Mouse (Mus musculus): ENCODE measurements around the gene Hoxb9. TPM values are rescaled to one million over a fixed set of nuclear protein-coding genes. Genes with fewer than 3 reads are reported as not detected.
A peak's percentile ranks its signal among the peaks of the same experiment; 100 is the strongest.

Gene Hoxb9
- polyA plus RNA-seq, 1 experiment = not detected

- TF ChIP-seq CEBPB (IDR thresholded peaks at IDR 0.05; ENCODE audit: low read depth) (no peak), USF1 (IDR thresholded peaks at IDR 0.05; ENCODE audit: low read depth) (no peak), MAX (IDR thresholded peaks at IDR 0.05) (no peak), MYOD1 (IDR thresholded peaks at IDR 0.05; ENCODE audit: control insufficient read depth, insufficient read length, low read depth) (no peak), FOSL1 (IDR thresholded peaks at IDR 0.05; ENCODE audit: insufficient read depth, low read length, poor library complexity, severe bottlenecking) (no peak), CTCF (IDR thresholded peaks at IDR 0.05; ENCODE audit: control insufficient read depth, insufficient read depth, insufficient read length) (no peak), MYOG (IDR thresholded peaks at IDR 0.05; ENCODE audit: control insufficient read depth, extremely low read depth, insufficient read length) (no peak)
- no peak overlapping the region for H3ac ChIP-seq (ENCODE audit: control insufficient read depth, insufficient read length, low read depth)
- H3K79me3 ChIP-seq (ENCODE audit: low read depth) = no peaks in the 10 kb centered on the region
- peaks cover 73% of the 10 kb centered on the region for H3K27me3 ChIP-seq (ENCODE audit: control insufficient read depth, insufficient read depth, insufficient read length)
- no peak overlapping the region for H3K4me3 ChIP-seq (ENCODE audit: insufficient read depth, poor library complexity, severe bottlenecking)
- H3K36me3 ChIP-seq (ENCODE audit: control insufficient read depth, insufficient read depth) = no peaks in the 10 kb centered on the region
- no peaks in the 10 kb centered on the region for H3K79me2 ChIP-seq (ENCODE audit: control insufficient read depth, insufficient read depth)
These were observed 48.0 kb downstream of the Hoxb9 start for GRCm38 (mm10) chr11:96319071-96319902.

- Histone ChIP-seq H3K79me3 (ENCODE audit: low read depth) (no peaks in the 10 kb centered on the region), H3ac (ENCODE audit: control insufficient read depth, insufficient read length, low read depth) (no peak overlapping the region), H3K36me3 (ENCODE audit: control insufficient read depth, insufficient read depth) (no peaks in the 10 kb centered on the region), H3K4me3 (ENCODE audit: insufficient read depth, poor library complexity, severe bottlenecking) (peak overlapping the region; percentile 6), H3K27me3 (ENCODE audit: control insufficient read depth, insufficient read depth, insufficient read length) (peaks cover 70% of the 10 kb centered on the region), H3K79me2 (ENCODE audit: control insufficient read depth, insufficient read depth) (no peaks in the 10 kb centered on the region)
- TF ChIP-seq MYOG (IDR thresholded peaks at IDR 0.05; ENCODE audit: control insufficient read depth, extremely low read depth, insufficient read length) (no peak), USF1 (IDR thresholded peaks at IDR 0.05; ENCODE audit: low read depth) (no peak), FOSL1 (IDR thresholded peaks at IDR 0.05; ENCODE audit: insufficient read depth, low read length, poor library complexity, severe bottlenecking) (no peak), CTCF (IDR thresholded peaks at IDR 0.05; ENCODE audit: control insufficient read depth, insufficient read depth, insufficient read length) (no peak), MAX (IDR thresholded peaks at IDR 0.05) (no peak), MYOD1 (IDR thresholded peaks at IDR 0.05; ENCODE audit: control insufficient read depth, insufficient read length, low read depth) (no peak), CEBPB (IDR thresholded peaks at IDR 0.05; ENCODE audit: low read depth) (no peak)
These were observed 48.7 kb downstream of the Hoxb9 start for GRCm38 (mm10) chr11:96319910-96320309.

GRCm38 (mm10) chr11:96320688-96321087 is 49.4 kb downstream of the Hoxb9 start:
- Histone ChIP-seq H3K27me3 (ENCODE audit: control insufficient read depth, insufficient read depth, insufficient read length) (peaks cover 70% of the 10 kb centered on the region), H3K4me3 (ENCODE audit: insufficient read depth, poor library complexity, severe bottlenecking) (no peak overlapping the region), H3K36me3 (ENCODE audit: control insufficient read depth, insufficient read depth) (no peaks in the 10 kb centered on the region), H3K79me2 (ENCODE audit: control insufficient read depth, insufficient read depth) (no peaks in the 10 kb centered on the region), H3ac (ENCODE audit: control insufficient read depth, insufficient read length, low read depth) (no peak overlapping the region), H3K79me3 (ENCODE audit: low read depth) (no peaks in the 10 kb centered on the region)
- TF ChIP-seq CTCF (IDR thresholded peaks at IDR 0.05; ENCODE audit: control insufficient read depth, insufficient read depth, insufficient read length) (no peak), MAX (IDR thresholded peaks at IDR 0.05) (no peak), MYOG (IDR thresholded peaks at IDR 0.05; ENCODE audit: control insufficient read depth, extremely low read depth, insufficient read length) (no peak), MYOD1 (IDR thresholded peaks at IDR 0.05; ENCODE audit: control insufficient read depth, insufficient read length, low read depth) (no peak), CEBPB (IDR thresholded peaks at IDR 0.05; ENCODE audit: low read depth) (no peak), FOSL1 (IDR thresholded peaks at IDR 0.05; ENCODE audit: insufficient read depth, low read length, poor library complexity, severe bottlenecking) (no peak), USF1 (IDR thresholded peaks at IDR 0.05; ENCODE audit: low read depth) (no peak)

GRCm38 (mm10) chr11:96321846-96322245 is 50.6 kb downstream of the Hoxb9 start:
- Histone ChIP-seq H3K79me3 (ENCODE audit: low read depth) (no peaks in the 10 kb centered on the region), H3K27me3 (ENCODE audit: control insufficient read depth, insufficient read depth, insufficient read length) (peaks cover 76% of the 10 kb centered on the region), H3K79me2 (ENCODE audit: control insufficient read depth, insufficient read depth) (no peaks in the 10 kb centered on the region), H3ac (ENCODE audit: control insufficient read depth, insufficient read length, low read depth) (no peak overlapping the region), H3K36me3 (ENCODE audit: control insufficient read depth, insufficient read depth) (no peaks in the 10 kb centered on the region), H3K4me3 (ENCODE audit: insufficient read depth, poor library complexity, severe bottlenecking) (no peak overlapping the region)
- TF ChIP-seq MAX (IDR thresholded peaks at IDR 0.05) = no peak
- no peak for TF ChIP-seq MYOG (IDR thresholded peaks at IDR 0.05; ENCODE audit: control insufficient read depth, extremely low read depth, insufficient read length)
- no peak for TF ChIP-seq USF1 (IDR thresholded peaks at IDR 0.05; ENCODE audit: low read depth)
- no peak for TF ChIP-seq CEBPB (IDR thresholded peaks at IDR 0.05; ENCODE audit: low read depth)
- TF ChIP-seq FOSL1 (IDR thresholded peaks at IDR 0.05; ENCODE audit: insufficient read depth, low read length, poor library complexity, severe bottlenecking) = no peak
- no peak for TF ChIP-seq MYOD1 (IDR thresholded peaks at IDR 0.05; ENCODE audit: control insufficient read depth, insufficient read length, low read depth)
- TF ChIP-seq CTCF (IDR thresholded peaks at IDR 0.05; ENCODE audit: control insufficient read depth, insufficient read depth, insufficient read length) = no peak

GRCm38 (mm10) chr11:96322738-96323137 is 51.5 kb downstream of the Hoxb9 start:
- H3ac ChIP-seq (ENCODE audit: control insufficient read depth, insufficient read length, low read depth) = no peak overlapping the region
- no peak for TF ChIP-seq MYOD1 (IDR thresholded peaks at IDR 0.05; ENCODE audit: control insufficient read depth, insufficient read length, low read depth)

More at GRCm38 (mm10) chr11:96322738-96323137, 51.5 kb downstream of the Hoxb9 start:
- H3K79me2 ChIP-seq (ENCODE audit: control insufficient read depth, insufficient read depth) = no peaks in the 10 kb centered on the region
- no peak overlapping the region for H3K4me3 ChIP-seq (ENCODE audit: insufficient read depth, poor library complexity, severe bottlenecking)
- H3K79me3 ChIP-seq (ENCODE audit: low read depth) = no peaks in the 10 kb centered on the region
- peaks cover 80% of the 10 kb centered on the region for H3K27me3 ChIP-seq (ENCODE audit: control insufficient read depth, insufficient read depth, insufficient read length)
- no peaks in the 10 kb centered on the region for H3K36me3 ChIP-seq (ENCODE audit: control insufficient read depth, insufficient read depth)

All from C2C12 (cell line).